Mouse (Mus musculus) WW6 (cell line): ENCODE measurements around the gene Trpm8.
A peak's percentile ranks its signal among the peaks of the same experiment; 100 is the strongest.

Source experiments
- DNase-seq: peaks from one replicate; pipeline ENCODE4 v3.0.0-alpha.2; 2013; ENCODE audit warnings: low read depth, low spot score

Trpm8 gene

DNA sequence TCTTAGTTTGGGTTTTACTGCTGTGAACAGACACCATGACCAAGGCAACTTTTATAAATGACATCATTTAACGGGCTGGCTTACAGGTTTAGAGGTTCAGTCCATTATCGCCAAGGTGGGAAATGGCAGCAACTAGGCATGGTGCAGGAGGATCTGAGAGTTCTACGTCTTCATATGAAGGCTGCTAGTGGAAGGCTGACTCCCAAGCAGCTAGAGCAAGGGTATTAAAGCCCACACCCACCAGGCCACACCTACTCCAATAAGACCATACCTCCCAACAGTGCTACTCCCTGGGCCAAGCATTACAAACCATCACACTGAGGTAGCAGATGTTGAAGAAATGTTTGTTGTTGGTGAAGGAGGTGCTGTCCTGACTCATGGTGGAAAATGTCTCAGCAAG, 78.2 kb downstream of the Trpm8 start:
- no peak for DNase-seq

DNA sequence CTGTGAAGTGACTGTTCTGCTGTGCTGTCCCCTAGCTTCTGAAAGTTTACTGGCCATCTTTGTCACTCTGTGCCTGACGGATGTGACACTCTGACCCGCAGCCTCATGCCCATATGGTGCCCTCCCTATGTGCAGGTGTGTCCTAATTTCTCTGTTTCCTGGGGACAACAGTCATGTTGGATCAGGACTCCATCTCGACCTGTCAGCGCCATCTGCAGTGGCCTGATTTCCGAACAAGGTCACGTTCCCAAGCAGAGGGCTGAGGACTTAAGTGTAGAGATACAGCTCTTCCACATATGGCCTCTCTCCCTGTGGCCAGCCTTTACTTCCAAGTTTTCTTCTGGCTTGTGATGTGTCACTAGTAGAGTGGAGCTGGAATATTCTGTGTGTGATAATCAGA, 79.2 kb downstream of the Trpm8 start:
- DNase-seq: no peak

DNA sequence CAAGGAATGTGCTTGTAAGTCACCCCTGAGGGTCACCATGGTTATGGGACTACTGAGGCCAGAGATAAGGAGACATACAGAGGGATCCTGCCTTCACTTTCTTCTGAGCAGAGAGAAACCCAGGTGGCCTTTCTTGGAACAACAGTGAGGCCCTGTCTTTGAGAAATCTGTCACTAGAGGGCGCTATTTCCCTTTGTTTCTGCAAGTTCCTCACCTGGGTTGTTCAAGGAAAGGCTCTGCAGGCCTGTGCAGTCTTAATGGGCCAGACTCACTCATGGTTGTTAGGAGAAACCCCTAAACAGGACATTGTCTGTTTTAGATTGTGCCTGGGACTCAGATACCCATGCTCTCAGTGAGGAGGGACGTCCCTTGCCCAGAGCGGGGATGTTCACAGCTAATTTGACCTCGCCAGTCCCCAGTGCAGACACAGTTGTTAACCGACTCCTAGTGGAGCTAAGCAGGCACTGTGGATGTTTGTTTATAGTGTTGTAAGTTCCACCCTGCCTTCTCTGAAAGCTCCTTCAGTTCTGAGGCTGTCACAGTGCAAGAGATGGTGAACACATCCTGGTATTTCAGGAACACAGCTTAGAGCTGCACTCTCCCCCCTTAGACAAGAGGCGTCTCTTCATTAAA, 80.1 kb downstream of the Trpm8 start:
- peak; percentile 61 for DNase-seq

DNA sequence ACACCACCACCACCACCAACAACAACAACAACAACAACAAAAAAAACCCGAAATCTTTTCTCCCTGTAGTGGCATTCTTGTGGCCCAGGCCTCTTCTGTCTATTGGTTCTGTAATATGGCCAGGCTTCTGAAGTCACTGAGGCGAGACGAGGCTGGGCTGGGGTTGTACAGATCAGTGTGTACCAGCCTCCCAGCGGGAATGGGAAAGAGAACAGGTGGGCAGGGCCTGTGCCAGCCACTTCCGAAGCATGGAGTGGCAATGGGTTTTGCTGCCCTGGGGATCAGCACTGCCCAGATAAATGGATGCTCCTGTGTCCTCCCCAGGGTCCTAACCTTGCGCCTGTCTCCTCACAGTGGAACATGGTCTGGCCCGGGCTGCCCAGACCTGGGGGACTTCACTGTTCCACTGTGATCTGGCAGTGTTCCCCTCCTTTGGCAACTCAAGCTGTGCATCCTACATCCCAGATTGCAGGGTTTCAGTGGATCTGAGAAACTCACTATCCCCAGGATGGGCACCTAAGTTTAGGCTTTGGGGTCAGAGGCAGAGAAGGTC, 80.7 kb downstream of the Trpm8 start:
- DNase-seq: no peak

DNA sequence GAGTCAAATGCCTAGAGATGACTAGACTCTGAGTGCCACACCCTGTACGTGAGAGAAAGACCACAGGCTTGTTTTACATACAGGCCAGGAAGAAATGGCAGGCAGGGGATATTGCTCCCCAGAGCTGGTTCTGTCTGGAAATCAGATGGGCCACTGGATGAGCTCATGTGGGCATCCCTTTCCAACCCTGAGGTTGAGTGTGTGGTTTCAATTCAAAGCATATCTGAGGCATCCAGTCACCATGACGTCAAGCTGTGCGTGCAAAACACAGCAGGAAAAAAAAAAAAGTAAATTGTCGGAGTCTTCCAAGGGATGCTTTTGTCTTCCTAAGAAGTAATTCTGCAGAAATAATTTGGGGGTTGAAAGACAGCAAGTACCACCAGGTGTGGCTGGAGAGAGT, 83.6 kb downstream of the Trpm8 start:
- DNase-seq: no peak

DNA sequence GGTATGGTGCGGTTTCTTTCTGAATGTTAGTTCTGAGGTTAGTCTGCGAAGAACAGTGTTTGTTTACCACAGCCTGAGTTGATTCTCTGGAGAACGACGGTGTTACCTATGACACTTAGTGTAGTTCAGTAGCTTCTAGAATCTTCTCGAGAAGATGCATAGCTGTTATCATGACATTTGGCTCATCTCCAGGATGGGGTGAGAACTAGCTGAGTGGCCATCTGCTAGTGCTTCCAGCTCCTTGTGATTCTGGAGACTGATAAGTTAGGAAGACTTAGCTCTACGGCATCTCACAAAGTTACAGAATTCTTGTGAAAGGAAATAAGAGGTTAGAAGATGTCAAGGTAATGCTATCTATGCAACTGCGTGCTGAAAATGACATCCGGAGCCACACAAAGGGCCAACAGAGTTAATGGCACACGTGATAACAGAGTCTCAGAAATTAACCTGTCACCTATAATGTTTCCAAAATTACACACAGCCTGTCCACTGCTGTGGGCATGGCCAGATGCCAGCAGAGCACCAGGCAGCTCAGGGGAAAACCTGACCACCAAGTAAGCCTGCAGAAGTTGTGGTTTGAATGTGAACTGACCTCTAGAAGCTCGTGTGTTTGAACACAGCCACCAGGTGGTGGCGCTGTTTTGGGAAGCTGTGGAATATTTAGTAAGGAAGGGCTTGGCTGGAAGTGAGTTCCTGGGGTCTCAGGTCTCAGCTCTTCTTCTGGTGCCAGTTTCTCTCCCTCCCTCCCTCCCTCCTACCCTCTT, 89.6 kb downstream of the Trpm8 start:
- DNase-seq: no peak

DNA sequence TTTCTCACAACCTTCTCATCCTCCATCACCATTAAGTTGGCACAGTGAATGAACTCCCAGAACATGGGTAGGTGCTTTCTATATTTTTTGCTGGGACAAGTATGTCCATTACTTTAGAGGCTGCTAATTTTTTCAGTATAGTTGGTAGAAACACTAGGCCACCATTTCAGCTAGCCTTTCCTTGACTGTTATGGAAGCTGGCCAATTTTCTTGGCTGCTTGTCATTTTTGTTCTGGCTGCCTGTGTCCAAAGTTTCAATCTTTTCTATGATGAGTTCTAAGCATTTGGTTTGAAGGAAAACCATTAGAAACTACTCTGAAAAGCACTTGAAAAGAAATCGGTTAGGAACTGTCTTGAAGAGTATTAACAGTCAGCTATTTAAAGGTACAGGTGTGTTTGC, 101.0 kb downstream of the Trpm8 start:
- no peak for DNase-seq

DNA sequence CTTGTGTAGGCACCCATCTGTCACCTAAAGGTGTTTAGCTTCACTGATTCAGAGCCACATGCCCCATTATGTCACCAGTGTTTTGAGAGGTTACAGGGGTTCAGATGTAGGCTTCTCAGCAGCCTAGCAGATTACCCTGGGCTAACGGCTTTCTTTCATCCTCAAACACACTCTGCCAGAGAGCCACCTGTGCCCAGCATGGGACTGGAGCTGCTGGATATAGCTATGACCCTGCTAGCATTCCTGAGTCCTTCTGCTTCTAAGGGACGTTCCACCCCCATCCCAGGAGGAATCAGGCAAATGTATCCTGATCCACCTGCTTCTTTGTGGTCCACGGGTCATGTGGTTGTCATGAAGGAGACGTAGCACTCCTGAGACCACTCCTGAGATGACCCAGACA, 114.2 kb downstream of the Trpm8 start:
- DNase-seq: no peak

DNA sequence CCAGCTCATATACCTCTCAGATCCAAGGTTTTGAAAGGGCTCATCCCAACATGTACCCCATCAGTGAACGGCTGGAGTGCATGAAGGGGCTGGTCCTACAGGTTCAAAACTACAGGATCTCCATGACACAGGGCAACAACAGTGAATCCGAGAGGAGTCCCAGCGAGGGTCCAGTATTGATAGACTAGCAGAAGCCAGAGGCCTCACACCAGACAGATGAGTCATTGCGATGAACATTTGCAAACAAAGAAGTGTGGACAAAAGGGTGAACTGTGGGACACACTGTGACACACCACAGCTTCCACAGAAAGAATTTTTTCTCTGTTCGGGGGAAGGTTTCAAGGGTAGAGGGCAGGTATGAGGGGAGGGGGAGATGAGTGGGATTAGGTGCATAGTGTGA, 115.9 kb downstream of the Trpm8 start:
- no peak for DNase-seq

DNA sequence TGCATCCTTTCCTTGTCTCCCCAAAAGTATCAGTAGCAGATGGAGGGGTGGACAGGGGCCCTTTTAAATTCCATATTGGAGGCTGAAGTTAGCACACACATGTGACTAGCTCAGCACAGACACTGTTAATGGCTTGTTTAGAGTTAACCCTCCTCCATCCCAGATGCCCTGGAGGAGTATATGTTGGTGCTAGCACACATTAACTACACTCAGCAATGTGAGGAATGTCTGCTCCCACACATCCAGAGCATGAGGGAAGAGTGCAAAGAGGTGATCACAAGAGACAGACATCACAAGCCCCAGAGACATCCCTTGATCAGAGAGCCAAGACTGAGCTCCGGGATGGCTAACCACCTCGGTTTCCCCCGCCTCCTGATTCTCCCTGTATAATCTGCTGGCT, 125.9 kb downstream of the Trpm8 start:
- no peak for DNase-seq

DNA sequence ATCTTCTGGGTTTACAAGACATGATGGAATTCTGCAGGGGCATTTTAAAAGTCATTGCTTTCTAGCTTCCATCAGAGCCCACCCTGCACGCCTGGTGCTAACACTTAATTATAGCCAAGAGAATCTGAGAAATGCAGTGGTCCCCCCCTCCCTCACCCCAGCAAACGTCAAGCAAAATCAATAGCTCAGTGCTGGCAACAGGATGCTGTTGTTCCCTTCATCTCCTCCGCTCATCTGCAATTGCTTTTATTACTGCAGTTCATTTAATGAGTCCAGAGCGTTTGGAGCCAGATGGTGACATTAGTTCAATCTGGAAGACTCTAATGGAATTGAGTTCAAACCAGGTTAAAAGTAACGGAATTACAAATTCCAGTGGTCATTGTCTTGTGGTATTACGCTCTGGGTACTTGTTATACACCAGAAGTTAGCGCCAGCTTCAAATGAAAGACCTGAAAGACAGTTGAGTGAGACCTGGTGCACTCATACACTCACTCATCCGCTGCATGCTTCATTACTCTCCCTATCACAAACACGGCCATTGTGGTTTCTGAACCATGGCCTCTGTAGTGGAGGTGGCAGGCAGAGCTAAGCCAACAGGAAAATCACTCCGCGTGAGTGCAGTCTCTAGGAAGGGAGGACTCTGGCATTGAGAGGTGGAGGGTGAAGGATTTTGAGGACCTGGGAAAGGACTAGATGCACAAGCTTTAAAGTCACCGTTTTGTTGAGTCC, 128.8 kb downstream of the Trpm8 start:
- no peak for DNase-seq

DNA sequence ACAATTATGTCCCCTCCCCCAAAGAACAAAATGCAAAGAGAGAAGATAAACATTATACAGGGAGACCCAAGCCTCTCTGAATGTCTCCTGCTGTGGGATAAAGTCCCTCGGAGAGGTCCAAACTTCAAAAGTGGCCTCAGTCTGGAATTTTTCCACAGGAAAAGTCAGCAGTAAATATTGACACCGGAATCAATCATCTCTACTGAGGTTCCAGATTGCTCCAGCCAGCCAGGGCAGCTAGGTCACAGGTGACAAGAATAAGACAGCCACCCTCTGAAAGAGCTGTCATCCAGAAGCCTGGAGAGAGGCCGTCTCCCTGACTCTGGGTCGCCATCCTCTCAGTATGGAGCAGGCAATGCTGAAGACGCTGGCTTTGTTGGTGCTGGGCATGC, 129.3 kb downstream of the Trpm8 start, which contains the start of gene Spp2:
TSS of gene Spp2 (plus strand) at position 155 of the 392 bp plus-strand sequence.
- DNase-seq: no peak

DNA sequence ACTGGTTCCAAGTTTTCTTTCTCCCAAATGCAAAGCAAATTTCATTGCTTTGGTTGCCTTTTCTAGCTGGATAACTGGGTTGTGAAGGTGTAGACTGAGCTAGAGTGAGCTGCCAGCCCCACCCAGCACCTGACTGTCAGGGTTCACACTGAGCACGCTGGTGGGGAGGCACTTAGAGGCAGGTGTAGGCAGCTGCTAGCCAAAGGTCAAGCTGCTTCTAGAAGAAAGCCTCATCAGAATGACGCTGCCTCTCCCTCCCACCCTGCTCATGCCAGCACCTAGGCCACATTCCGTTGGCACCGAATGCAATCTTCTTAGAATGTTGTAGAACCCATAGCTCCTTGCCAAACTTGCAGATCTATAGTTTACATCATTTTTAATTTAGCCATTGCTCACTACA, 130.9 kb downstream of the Trpm8 start:
- no peak for DNase-seq

DNA sequence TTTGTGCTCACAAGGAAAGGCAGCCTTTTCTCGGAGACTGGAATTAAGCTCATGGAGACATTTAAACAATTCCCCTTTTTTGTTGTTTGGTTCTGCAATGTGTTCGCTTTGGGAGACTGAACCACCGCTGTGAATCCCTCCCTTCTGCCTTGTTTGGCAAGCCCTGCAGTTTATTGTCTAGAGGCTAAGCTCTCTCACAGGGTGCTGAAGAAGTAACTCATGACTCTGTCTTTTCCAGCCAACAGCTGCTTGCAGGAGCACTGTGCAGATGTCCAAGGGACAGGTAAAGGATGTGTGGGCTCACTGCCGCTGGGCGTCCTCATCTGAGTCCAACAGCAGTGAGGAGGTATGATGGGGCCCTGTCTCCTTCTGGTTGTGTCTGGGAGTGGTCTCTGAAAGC, 134.6 kb downstream of the Trpm8 start:
- DNase-seq: no peak

DNA sequence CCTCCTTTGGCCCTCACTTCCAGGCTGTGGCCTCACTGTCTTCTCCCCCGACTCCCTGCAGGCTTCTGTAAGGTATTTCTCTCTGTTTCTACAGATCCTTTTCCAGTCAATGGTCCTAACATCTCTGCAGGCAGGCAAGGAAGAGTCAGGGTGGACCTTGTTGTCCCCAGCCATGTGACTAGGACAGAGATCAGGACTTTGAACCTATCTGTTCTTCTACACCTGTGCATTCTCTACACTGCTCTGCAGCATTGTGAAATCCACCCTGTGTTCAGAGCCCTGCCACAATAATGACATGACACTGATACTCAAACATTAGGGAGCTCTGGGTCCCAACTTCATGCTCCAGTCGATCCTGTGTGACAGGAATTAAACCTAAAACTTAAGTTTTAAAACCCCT, 141.5 kb downstream of the Trpm8 start:
- DNase-seq: no peak

DNA sequence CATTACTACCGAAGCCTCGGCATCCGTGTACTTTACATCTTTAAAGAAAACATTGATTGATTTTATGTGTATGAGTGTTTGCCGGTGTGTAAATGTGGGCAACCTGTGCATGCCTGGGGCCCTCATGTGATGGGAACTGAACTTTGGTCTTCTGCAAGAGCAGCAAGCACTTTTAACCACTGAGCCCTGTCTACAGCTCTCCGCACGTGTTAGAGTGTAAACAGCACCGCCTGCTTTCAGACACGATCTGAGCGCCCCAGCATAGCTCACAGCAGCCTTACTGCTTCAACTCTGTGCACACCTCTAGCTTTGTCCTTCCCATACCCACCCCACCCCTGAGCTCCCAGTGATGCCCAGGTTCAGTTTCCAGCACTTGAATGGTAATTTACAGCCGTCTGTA, 144.6 kb downstream of the Trpm8 start:
- no peak for DNase-seq

DNA sequence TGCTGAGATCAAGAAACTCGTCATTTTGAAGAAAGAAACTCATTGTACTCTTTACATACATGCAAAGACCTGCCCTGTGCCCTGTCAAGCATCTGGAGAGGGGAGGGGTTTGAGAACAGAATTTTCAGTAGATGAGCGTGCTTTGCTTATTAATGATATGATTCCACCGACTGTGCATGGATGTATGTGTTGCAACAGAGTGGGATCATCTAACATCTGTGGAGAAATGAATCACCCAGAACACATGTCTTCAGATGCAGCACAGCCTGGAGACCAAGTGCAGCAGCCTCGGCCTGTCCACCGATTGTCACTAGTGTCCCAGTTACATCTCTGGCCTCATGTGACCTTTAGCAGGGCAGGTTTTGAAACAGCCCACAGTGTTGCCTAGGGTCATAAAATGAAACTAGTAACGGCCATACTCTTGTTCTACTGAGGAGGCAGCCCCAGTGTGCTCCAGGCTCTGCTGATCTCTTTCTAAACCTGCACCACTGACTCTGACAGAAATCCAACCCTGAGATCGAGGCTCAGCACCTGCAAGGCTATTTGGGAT, 145.5 kb downstream of the Trpm8 start:
- DNase-seq: no peak

DNA sequence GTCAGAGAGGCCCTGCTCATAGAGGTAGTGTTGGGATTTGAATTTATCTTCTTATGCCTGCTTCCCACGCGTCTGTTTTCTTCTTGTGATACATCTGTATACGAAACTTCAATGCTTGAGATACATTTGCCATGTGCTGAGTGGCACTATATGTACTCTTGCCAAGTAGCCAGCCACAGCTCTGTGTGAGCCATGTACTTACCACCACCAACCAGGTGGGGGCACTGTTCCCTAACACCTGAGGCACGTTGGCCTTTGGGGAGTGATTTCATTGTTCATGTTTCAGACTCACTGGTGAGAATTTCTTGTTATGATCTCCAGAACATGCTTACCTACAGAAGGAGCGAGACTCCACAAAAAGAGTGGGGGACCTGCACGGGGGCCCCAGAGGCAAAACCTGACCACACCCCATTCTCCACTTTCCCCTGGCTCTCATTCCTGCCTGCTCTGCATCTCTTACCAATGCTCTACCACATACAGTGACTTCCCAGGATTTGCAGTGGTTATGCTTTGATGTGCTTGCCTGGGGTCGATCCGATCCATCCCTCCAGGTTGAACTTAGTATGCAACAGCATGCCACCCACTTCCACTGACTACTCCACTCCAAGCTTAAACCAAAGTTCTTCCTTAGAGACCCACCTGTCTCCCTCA, 147.3 kb downstream of the Trpm8 start:
- peak; percentile 34 for DNase-seq

DNA sequence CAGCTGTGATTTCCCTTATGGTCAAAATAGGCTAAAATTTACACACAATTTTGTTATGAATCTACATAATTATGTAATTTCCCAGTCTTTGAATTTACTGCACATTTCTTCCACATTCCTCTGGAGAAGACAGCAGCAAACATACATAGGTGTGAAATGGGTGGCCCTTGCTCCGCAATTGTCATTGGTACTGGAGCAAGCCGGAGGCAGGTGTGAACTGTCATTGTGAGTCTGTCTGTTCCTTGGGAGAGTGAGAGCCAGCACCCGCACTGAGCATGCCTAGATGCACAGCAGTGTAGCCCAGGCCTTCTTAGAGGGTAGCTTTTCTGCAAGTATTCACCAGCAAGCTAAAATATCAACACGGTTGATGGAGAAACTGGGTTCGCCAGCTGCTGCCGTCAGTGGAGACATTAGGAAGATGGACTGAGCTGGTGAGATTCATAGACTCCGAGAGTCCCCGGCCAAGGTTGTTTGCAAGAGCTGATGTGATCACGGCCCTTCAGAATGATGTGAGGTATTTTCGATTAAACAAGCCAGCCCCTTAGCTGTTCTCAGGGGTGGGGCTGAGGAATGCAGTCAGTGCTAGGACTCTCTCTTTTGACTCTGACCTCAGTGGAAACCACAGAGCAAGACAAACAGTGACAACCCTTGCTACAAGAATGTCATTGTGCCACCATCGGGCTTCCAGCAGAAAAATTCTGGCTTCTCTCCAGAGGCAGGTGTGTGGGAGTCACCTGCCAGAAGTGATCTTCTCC, 150.7 kb downstream of the Trpm8 start:
- no peak for DNase-seq

DNA sequence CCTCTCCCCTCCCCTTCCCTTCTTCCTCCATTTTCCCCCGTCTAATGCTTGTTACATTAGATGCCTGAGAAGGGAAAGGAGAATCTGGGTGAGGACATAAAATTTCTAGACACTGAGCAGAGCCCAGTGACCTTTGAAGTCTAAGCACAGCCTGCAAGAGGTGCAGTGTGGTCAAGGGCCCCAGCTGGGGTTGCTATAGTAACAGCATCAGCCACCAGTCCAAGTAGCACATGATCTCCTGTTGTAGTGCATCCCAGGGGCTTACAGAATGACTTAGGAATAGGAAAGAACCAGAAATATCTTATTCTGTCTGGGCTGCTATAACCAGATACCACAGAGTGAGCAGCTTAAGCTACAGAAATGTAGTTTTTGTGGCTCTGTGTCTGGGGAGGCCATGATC, 152.0 kb downstream of the Trpm8 start:
- no peak for DNase-seq

DNA sequence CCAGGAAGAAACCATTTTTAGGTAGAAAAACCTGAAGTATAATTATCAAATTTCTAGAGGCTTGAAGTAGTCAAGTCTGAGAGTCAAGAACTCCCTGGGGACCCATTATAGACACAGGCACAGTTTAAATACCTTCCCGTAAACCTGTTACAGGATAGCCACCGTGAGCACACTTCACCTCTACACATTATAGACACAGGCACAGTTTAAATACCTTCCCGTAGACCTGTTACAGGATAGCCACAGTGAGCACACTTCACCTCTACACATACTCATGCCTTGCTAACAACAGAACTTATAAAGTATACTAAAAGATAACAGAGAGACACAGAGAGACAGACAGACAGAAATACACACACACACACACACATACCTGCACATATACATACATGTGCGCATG, 153.8 kb downstream of the Trpm8 start:
- no peak for DNase-seq
